Mouse (Mus musculus) intestine, postnatal 0 days (tissue): ENCODE results near the gene Lmf1. TPM values are rescaled to one million over a fixed set of nuclear protein-coding genes. Genes with fewer than 3 reads are reported as not detected.
A peak's percentile ranks its signal among the peaks of the same experiment; 100 is the strongest.

ENCODE experiments used
- ATAC-seq: fragments of 200-750 bp; cut with Nextera tagmentation; 2 replicates; pipeline ENCODE4 v1.8.0; 2017; ENCODE audit warnings: mild to moderate bottlenecking, moderate TSS enrichment, moderate library complexity
- H3K27ac ChIP-seq: fragments of 300-500 bp; sonication (generic); 2 replicates; pipeline ENCODE4 v1.5.1; 2014; ENCODE audit warnings: mild to moderate bottlenecking, low read depth, low read length, moderate library complexity
- H3K27me3 ChIP-seq: fragments of 300-500 bp; sonication (generic); replicated peaks from 2 replicates; pipeline ENCODE4 v1.6.1; 2014; ENCODE audit warnings: low read length, mixed read lengths; ENCODE audit not compliant: control insufficient read depth, insufficient read depth
- H3K36me3 ChIP-seq: fragments of 300-500 bp; sonication (generic); 2 replicates; pipeline ENCODE4 v1.6.1; 2014; ENCODE audit warnings: mild to moderate bottlenecking, moderate library complexity; ENCODE audit not compliant: control insufficient read depth, insufficient read depth
- H3K4me1 ChIP-seq: fragments of 300-500 bp; sonication (generic); replicated peaks from 2 replicates; pipeline ENCODE4 v1.6.1; 2014; ENCODE audit warnings: antibody characterized with exemption, low read length, mixed read lengths; ENCODE audit not compliant: control insufficient read depth, insufficient read depth
- H3K4me2 ChIP-seq: fragments of 300-500 bp; sonication (generic); replicated peaks from 2 replicates; pipeline ENCODE4 v1.6.1; 2014; ENCODE audit warnings: low read depth, mild to moderate bottlenecking, moderate library complexity
- H3K4me3 ChIP-seq: fragments of 300-500 bp; sonication (generic); 2 replicates; pipeline ENCODE4 v1.5.1; 2014; ENCODE audit warnings: low read depth, low read length
- H3K9ac ChIP-seq: fragments of 300-500 bp; sonication (generic); 2 replicates; pipeline ENCODE4 v1.6.1; 2014; ENCODE audit warnings: mild to moderate bottlenecking, low read depth, low read length
- H3K9me3 ChIP-seq: fragments of 300-500 bp; sonication (generic); 2 replicates; pipeline ENCODE4 v1.6.1; 2016; ENCODE audit warnings: mixed run types; ENCODE audit not compliant: control insufficient read depth
- CTCF ChIP-seq: sonication (generic); IDR thresholded peaks from 2 replicates; pipeline ENCODE4 v1.5.1; 2016; ENCODE audit warnings: low read depth, mild to moderate bottlenecking, control low read depth, antibody characterized with exemption, moderate library complexity
- WGBS: fragments of 180-500 bp; shearing (Covaris S2); extraction: QIAGEN DNeasy Blood & Tissue Kit; methylation state at CpG from one replicate; pipeline ENCODE4 v1.1.7; 2014; 5-methylcytosine and 5-hydroxymethylcytosine counted together
- polyA plus RNA-seq: library from polyadenylated mRNA; unstranded; fragments of >200 nt; fragmentation: Nextera tagmentation; extraction: Ambion mirVana; gene quantifications from 2 replicates; pipeline ENCODE4 v1.2.1, GENCODE M21; 2015

Lmf1 gene
- polyA plus RNA-seq, 1 experiment from 2014 or later: 16.5 TPM

GRCm38 (mm10) chr17:25575208-25575971, 3.5 kb upstream of the Lmf1 start:
- H3K27me3 ChIP-seq: peaks cover 17% of the 10 kb centered on the region; the same call in 1 of the 2 replicates
- H3K4me1 ChIP-seq: peaks cover 5% of the 10 kb centered on the region; the same call in 1 of the 2 replicates
- no peaks in the 10 kb centered on the region for H3K36me3 ChIP-seq
- no peak for TF ChIP-seq CTCF
- no peak overlapping the region for H3K9ac ChIP-seq
- H3K9me3 ChIP-seq: no peaks in the 10 kb centered on the region
- ATAC-seq: no peak
- no peak overlapping the region for H3K4me3 ChIP-seq
- H3K27ac ChIP-seq: no peak overlapping the region
- WGBS: 71% methylated on average over 12 of the region's 12 CpGs
- H3K4me2 ChIP-seq: no peak overlapping the region

GRCm38 (mm10) chr17:25576034-25576433, 2.9 kb upstream of the Lmf1 start:
- Histone ChIP-seq H3K36me3 (no peaks in the 10 kb centered on the region), H3K4me2 (no peak overlapping the region), H3K9me3 (no peaks in the 10 kb centered on the region), H3K27me3 (peaks cover 10% of the 10 kb centered on the region; the same call in 1 of the 2 replicates), H3K4me3 (no peak overlapping the region), H3K27ac (no peak overlapping the region), H3K9ac (no peak overlapping the region), H3K4me1 (peaks cover 5% of the 10 kb centered on the region; the same call in 1 of the 2 replicates)
- no peak for TF ChIP-seq CTCF
- 63% methylated on average over 2 of the region's 2 CpGs for WGBS
- ATAC-seq: no peak

GRCm38 (mm10) chr17:25577263-25577662, 1.6 kb upstream of the Lmf1 start:
- Histone ChIP-seq H3K4me1 (peaks cover 5% of the 10 kb centered on the region; the same call in 1 of the 2 replicates), H3K36me3 (no peaks in the 10 kb centered on the region), H3K9me3 (no peaks in the 10 kb centered on the region), H3K4me3 (no peak overlapping the region), H3K9ac (no peak overlapping the region), H3K27ac (no peak overlapping the region), H3K4me2 (no peak overlapping the region), H3K27me3 (no peaks in the 10 kb centered on the region)
- no peak for ATAC-seq
- no peak for TF ChIP-seq CTCF
- WGBS: 64% methylated on average over 6 of the region's 6 CpGs

- WGBS: 49% methylated on average over 2 of the region's 2 CpGs
Observed at GRCm38 (mm10) chr17:25577702-25578101, 1.2 kb upstream of the Lmf1 start.

GRCm38 (mm10) chr17:25579332-25580047, 605 bp downstream of the Lmf1 start:
- no peak for TF ChIP-seq CTCF
- 4% methylated on average over 21 of the region's 21 CpGs for WGBS
- no peaks in the 10 kb centered on the region; the same call in 1 of the 2 replicates for H3K36me3 ChIP-seq
- peak; percentile 49 for ATAC-seq
- peak overlapping the region; percentile 95 for H3K4me2 ChIP-seq
- peaks cover 5% of the 10 kb centered on the region; the same call in 1 of the 2 replicates for H3K4me1 ChIP-seq
- H3K9ac ChIP-seq: peak overlapping the region; percentile 67
- peak overlapping the region; percentile 82 for H3K4me3 ChIP-seq
- no peaks in the 10 kb centered on the region for H3K9me3 ChIP-seq
- no peaks in the 10 kb centered on the region for H3K27me3 ChIP-seq
- H3K27ac ChIP-seq: no peak overlapping the region

More at GRCm38 (mm10) chr17:25577702-25578101, 1.2 kb upstream of the Lmf1 start:
- Histone ChIP-seq H3K9me3 (no peaks in the 10 kb centered on the region), H3K27me3 (no peaks in the 10 kb centered on the region), H3K4me2 (no peak overlapping the region), H3K9ac (no peak overlapping the region), H3K4me3 (no peak overlapping the region), H3K4me1 (peaks cover 5% of the 10 kb centered on the region; the same call in 1 of the 2 replicates), H3K27ac (no peak overlapping the region), H3K36me3 (no peaks in the 10 kb centered on the region)
- no peak for TF ChIP-seq CTCF
- ATAC-seq: no peak

- Histone ChIP-seq H3K4me2 (no peak overlapping the region), H3K9ac (no peak overlapping the region), H3K27me3 (no peaks in the 10 kb centered on the region), H3K9me3 (no peaks in the 10 kb centered on the region), H3K27ac (no peak overlapping the region), H3K4me3 (no peak overlapping the region), H3K36me3 (peaks cover 12% of the 10 kb centered on the region; the same call in 1 of the 2 replicates), H3K4me1 (peaks cover 5% of the 10 kb centered on the region; the same call in 1 of the 2 replicates)
- ATAC-seq: no peak
- no peak for TF ChIP-seq CTCF
- WGBS: 71% methylated on average over 8 of the region's 8 CpGs
Observed at GRCm38 (mm10) chr17:25582076-25582475, 3.2 kb downstream of the Lmf1 start.
